Mouse (Mus musculus): ENCODE measurements around the gene Rnpep.

The Rnpep gene

DNA sequence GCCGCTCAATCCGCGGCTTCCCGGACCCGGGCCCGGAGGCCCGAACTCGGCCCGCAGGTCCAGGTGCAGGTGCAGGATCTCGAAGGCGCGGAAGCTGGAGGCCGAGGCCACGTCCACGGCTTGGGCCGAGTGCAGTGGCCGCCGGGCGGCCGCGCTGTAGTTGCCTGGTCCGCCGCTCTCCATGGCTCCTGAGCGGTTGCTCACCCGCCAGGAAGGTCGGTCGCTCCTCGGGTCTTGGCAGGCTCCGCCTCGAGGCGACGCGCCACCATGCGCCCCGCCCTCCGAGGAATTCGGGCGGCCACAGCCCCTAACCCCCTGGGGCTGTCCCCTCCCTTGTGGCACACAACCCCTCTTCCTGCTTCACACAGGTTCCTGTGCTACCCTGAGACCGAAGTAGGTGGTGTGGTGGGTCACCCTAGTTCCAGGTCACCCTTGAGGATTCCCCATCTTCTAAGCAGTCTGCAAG, at the start of gene Rnpep:
Gene Rnpep, minus strand, starts transcription at position 259 of the 466 bp plus-strand sequence.
- no peaks in the 10 kb centered on the region for H3K9me3 ChIP-seq (ENCODE audit: low read length)
- TF ChIP-seq CTCF (conservative IDR thresholded peaks at IDR 0.05; ENCODE audit: low read length) (no peak), NANOG (IDR thresholded peaks at IDR 0.05; ENCODE audit: borderline replicate concordance, low read length) (no peak), POU5F1 (IDR thresholded peaks at IDR 0.05; ENCODE audit: borderline replicate concordance, low read length) (no peak)
- H3K4me1 ChIP-seq (replicated peaks; ENCODE audit: low read depth, low read length) = peaks cover 27% of the 10 kb centered on the region
- H3K4me3 ChIP-seq (replicated peaks; ENCODE audit: low read length) = peak within 1 kb of the TSS; percentile 88
- peaks cover under 1% of the 10 kb centered on the region; the same call in 1 of the 2 replicates for H3K36me3 ChIP-seq (ENCODE audit: insufficient read depth, low read length)
- H3K27me3 ChIP-seq (ENCODE audit: insufficient read depth, low read length) = peaks cover 24% of the 10 kb centered on the region

DNA sequence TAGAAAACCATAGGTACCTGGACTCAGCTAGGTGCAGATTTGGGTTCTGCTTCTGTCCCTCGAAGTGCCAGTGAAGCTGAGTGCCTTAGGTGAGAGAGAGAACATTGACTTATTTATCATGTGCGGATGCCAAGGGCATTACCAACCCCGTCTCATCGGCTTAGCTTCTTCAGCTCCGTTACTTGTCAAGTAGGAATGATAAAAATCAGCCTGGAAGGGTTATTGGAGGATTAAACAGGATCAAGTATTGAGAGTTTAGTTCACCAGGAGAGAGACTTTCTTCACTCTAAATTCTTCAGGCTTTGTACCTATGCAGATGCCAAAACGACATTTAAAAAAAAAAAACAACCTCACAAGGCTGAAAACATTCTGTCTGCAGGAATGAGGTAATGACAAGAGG, 46.7 kb upstream of the Rnpep start:
- H3K9me3 ChIP-seq (ENCODE audit: low read length) = no peaks in the 10 kb centered on the region
- no peak overlapping the region for H3K4me3 ChIP-seq (replicated peaks; ENCODE audit: low read length)
- no peak for TF ChIP-seq POU5F1 (IDR thresholded peaks at IDR 0.05; ENCODE audit: borderline replicate concordance, low read length)
- no peak for TF ChIP-seq CTCF (conservative IDR thresholded peaks at IDR 0.05; ENCODE audit: low read length)
- H3K36me3 ChIP-seq (ENCODE audit: insufficient read depth, low read length) = no peaks in the 10 kb centered on the region
- H3K4me1 ChIP-seq (replicated peaks; ENCODE audit: low read depth, low read length) = peaks cover 5% of the 10 kb centered on the region; the same call in 1 of the 2 replicates
- peaks cover 19% of the 10 kb centered on the region; the same call in 1 of the 2 replicates for H3K27me3 ChIP-seq (ENCODE audit: insufficient read depth, low read length)

DNA sequence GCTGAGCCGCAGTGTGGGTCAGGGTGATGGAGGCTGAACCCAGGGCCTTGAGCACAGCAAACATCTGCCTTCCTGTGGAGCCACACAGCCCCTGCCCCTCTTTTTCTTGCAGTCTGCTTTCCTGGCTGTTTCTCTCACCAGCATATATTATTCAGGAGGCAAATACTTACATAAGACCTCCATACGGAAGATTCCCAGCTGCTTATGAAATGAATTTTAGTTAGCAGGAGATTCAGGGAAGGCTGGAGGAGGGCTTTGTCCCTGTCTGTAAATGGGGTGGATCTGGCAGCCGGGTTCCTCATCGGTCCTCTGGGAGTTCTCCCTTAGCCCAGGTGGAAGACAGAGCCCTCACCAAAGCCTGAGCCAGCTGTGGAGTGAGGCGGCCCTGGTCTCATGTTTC, 44.5 kb upstream of the Rnpep start:
- no peak for TF ChIP-seq POU5F1 (IDR thresholded peaks at IDR 0.05; ENCODE audit: borderline replicate concordance, low read length)
- TF ChIP-seq CTCF (conservative IDR thresholded peaks at IDR 0.05; ENCODE audit: low read length) = no peak
- no peak for TF ChIP-seq NANOG (IDR thresholded peaks at IDR 0.05; ENCODE audit: borderline replicate concordance, low read length)
- Histone ChIP-seq H3K4me3 (replicated peaks; ENCODE audit: low read length) (no peak overlapping the region), H3K36me3 (ENCODE audit: insufficient read depth, low read length) (no peaks in the 10 kb centered on the region), H3K27me3 (ENCODE audit: insufficient read depth, low read length) (peaks cover 28% of the 10 kb centered on the region), H3K9me3 (ENCODE audit: low read length) (no peaks in the 10 kb centered on the region), H3K4me1 (replicated peaks; ENCODE audit: low read depth, low read length) (peaks cover 24% of the 10 kb centered on the region)

DNA sequence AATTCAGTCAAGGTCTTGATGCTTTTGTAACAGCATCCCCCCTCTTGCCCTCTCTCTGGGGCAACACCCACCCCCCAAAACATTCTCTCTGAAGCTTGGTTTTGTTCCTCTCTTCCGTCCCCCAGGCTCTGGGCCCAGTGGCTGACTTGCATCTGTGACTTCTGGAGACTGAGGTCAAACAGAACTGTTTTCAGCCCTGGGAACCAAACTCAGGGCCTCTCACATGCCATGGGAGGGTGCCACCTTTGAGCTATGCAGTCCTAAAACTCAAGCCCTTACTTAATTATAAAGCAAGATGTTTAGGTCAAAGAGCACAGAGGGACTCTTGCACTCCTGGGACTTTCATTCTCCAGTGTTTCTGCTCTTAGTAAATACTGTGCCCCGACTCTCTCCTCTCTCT, 42.0 kb upstream of the Rnpep start:
- peaks cover 25% of the 10 kb centered on the region for H3K27me3 ChIP-seq (ENCODE audit: insufficient read depth, low read length)
- TF ChIP-seq POU5F1 (IDR thresholded peaks at IDR 0.05; ENCODE audit: borderline replicate concordance, low read length) (no peak), NANOG (IDR thresholded peaks at IDR 0.05; ENCODE audit: borderline replicate concordance, low read length) (no peak), CTCF (conservative IDR thresholded peaks at IDR 0.05; ENCODE audit: low read length) (no peak)
- no peak overlapping the region for H3K4me3 ChIP-seq (replicated peaks; ENCODE audit: low read length)
- H3K4me1 ChIP-seq (replicated peaks; ENCODE audit: low read depth, low read length) = peaks cover 33% of the 10 kb centered on the region
- no peaks in the 10 kb centered on the region for H3K9me3 ChIP-seq (ENCODE audit: low read length)
- H3K36me3 ChIP-seq (ENCODE audit: insufficient read depth, low read length) = no peaks in the 10 kb centered on the region

DNA sequence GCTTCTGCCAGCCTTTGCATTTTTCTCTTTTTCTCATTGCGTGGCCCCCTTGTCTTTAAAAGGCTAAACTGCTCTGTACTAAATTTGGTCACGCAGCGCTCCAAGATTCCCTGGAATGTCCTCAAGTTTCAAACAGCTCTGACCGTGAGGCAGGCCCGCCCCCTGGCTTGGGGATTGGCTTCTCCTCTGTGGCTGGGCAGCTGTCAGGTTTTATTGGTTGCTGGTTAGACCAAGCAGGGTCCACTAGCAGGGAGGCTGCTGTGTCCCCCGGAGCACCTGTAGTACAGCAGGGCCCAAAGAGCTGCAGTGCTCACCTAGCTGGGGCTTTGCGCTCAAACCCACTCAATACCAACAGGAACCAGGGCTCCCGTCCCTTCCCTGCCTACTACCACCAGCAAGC, 40.7 kb upstream of the Rnpep start, which contains the start of gene Lmod1:
Gene Lmod1, plus strand, starts transcription at position 237 of the 400 bp plus-strand sequence.
- Histone ChIP-seq H3K9me3 (ENCODE audit: low read length) (no peaks in the 10 kb centered on the region), H3K36me3 (ENCODE audit: insufficient read depth, low read length) (no peaks in the 10 kb centered on the region), H3K4me1 (replicated peaks; ENCODE audit: low read depth, low read length) (peaks cover 33% of the 10 kb centered on the region), H3K27me3 (ENCODE audit: insufficient read depth, low read length) (peaks cover 25% of the 10 kb centered on the region), H3K4me3 (replicated peaks; ENCODE audit: low read length) (peak within 1 kb of the TSS; percentile 57)
- TF ChIP-seq NANOG (IDR thresholded peaks at IDR 0.05; ENCODE audit: borderline replicate concordance, low read length) = no peak
- TF ChIP-seq CTCF (conservative IDR thresholded peaks at IDR 0.05; ENCODE audit: low read length) = no peak
- no peak for TF ChIP-seq POU5F1 (IDR thresholded peaks at IDR 0.05; ENCODE audit: borderline replicate concordance, low read length)

DNA sequence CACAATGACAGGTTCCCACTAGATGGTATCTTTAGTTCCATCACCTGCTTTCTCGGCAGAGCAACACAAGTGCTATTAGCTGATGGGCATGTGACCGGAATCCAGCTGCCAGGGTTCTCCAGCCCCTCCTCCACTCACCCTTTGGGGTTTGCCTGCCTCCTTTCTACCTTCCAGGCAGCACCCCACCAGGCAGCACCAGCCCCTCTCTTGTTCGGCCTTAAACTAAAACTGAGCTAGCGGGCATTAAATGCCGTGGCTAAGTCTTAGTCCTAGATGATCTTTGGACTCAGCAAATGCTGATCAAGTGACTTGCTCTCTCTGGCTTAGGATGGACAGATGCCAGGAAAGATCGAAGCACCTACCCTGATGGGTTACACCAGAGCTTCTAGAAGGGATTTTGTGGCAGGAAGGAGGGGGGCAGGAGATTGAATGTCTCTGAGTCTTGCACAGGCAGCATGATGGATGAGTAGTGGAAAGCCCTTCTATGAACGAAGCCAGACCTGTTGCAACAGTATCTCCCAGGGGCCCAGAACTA, 39.5 kb upstream of the Rnpep start:
- no peak overlapping the region for H3K4me3 ChIP-seq (replicated peaks; ENCODE audit: low read length)
- H3K9me3 ChIP-seq (ENCODE audit: low read length) = no peaks in the 10 kb centered on the region
- H3K27me3 ChIP-seq (ENCODE audit: insufficient read depth, low read length) = peaks cover 21% of the 10 kb centered on the region
- peaks cover 33% of the 10 kb centered on the region for H3K4me1 ChIP-seq (replicated peaks; ENCODE audit: low read depth, low read length)
- no peak for TF ChIP-seq NANOG (IDR thresholded peaks at IDR 0.05; ENCODE audit: borderline replicate concordance, low read length)
- no peak for TF ChIP-seq POU5F1 (IDR thresholded peaks at IDR 0.05; ENCODE audit: borderline replicate concordance, low read length)
- no peak for TF ChIP-seq CTCF (conservative IDR thresholded peaks at IDR 0.05; ENCODE audit: low read length)
- H3K36me3 ChIP-seq (ENCODE audit: insufficient read depth, low read length) = no peaks in the 10 kb centered on the region

DNA sequence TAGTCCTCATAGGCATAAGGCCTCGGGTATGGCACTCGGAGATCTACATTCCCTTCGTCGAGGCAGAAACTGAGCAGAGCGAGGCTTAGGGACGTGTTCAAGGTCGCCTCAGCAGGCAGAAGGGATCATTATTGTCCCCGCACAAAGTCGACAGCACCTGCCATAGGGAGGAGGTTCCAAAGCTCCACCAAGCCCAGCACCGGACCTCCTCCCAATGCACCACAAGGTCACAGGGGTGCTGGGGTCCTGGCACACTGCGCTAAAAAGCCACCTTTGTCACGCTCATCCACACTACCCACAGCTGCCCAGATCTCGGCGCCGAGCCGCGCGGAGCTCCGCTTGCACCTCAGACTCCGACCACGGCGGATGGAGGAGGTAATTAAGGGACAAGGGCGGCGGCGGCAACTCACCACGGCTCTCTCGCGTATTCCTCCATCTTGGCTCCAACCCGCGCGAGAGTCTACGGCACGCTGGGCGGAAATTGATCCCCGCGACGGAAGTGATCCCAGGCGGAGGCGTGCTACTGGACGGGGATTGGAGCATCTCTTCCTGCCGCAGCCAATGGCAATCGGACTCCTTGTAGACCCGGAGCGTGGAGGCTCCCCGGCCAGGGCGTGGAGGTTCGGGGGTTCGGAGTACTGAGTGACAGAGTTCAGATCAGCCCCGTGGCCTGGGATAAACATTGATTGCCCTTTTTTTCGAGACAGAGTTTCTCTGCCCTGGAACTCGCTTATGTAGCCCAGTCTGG, 29.6 kb upstream of the Rnpep start, which contains the start of gene Timm17a:
Gene Timm17a, minus strand, starts transcription at position 495 of the 748 bp plus-strand sequence.
- Histone ChIP-seq H3K36me3 (ENCODE audit: insufficient read depth, low read length) (peaks cover 24% of the 10 kb centered on the region), H3K4me1 (replicated peaks; ENCODE audit: low read depth, low read length) (peaks cover 29% of the 10 kb centered on the region), H3K4me3 (replicated peaks; ENCODE audit: low read length) (peak within 1 kb of the TSS; percentile 94), H3K9me3 (ENCODE audit: low read length) (no peaks in the 10 kb centered on the region), H3K27me3 (ENCODE audit: insufficient read depth, low read length) (no peaks in the 10 kb centered on the region)
- TF ChIP-seq NANOG (IDR thresholded peaks at IDR 0.05; ENCODE audit: borderline replicate concordance, low read length) (no peak), CTCF (conservative IDR thresholded peaks at IDR 0.05; ENCODE audit: low read length) (no peak), POU5F1 (IDR thresholded peaks at IDR 0.05; ENCODE audit: borderline replicate concordance, low read length) (no peak)

DNA sequence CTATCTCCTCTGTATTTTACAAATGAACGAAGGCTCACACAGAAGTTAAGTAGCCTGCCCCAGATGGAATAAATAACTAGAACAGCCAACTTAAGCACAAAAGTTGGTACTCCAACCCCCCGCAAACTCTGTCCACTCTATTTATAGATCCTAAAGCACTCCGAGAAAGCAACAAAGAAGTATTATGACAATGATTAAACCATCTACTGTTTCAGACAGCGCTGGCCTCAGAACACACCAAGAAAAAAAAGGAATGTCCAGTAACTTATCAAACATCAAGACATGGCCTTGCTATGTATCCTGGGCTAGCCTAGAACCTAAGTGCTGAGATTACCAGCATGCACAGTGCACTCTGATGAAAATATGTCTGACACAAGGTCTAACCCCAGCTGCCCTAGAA, 28.3 kb upstream of the Rnpep start:
- no peaks in the 10 kb centered on the region for H3K27me3 ChIP-seq (ENCODE audit: insufficient read depth, low read length)
- H3K4me1 ChIP-seq (replicated peaks; ENCODE audit: low read depth, low read length) = peaks cover 29% of the 10 kb centered on the region
- TF ChIP-seq CTCF (conservative IDR thresholded peaks at IDR 0.05; ENCODE audit: low read length) (no peak), POU5F1 (IDR thresholded peaks at IDR 0.05; ENCODE audit: borderline replicate concordance, low read length) (no peak), NANOG (IDR thresholded peaks at IDR 0.05; ENCODE audit: borderline replicate concordance, low read length) (no peak)
- no peaks in the 10 kb centered on the region for H3K9me3 ChIP-seq (ENCODE audit: low read length)
- peaks cover 35% of the 10 kb centered on the region for H3K36me3 ChIP-seq (ENCODE audit: insufficient read depth, low read length)
- peak overlapping the region; percentile 94 for H3K4me3 ChIP-seq (replicated peaks; ENCODE audit: low read length)
